Mouse (Mus musculus) A20 (cell line): ENCODE results near the gene 1700030K09Rik.

Experiments used
- DNase-seq: peaks from one replicate; pipeline ENCODE4 v3.0.0-alpha.2; 2011; ENCODE audit warnings: low read depth, low spot score

The 1700030K09Rik gene

DNA sequence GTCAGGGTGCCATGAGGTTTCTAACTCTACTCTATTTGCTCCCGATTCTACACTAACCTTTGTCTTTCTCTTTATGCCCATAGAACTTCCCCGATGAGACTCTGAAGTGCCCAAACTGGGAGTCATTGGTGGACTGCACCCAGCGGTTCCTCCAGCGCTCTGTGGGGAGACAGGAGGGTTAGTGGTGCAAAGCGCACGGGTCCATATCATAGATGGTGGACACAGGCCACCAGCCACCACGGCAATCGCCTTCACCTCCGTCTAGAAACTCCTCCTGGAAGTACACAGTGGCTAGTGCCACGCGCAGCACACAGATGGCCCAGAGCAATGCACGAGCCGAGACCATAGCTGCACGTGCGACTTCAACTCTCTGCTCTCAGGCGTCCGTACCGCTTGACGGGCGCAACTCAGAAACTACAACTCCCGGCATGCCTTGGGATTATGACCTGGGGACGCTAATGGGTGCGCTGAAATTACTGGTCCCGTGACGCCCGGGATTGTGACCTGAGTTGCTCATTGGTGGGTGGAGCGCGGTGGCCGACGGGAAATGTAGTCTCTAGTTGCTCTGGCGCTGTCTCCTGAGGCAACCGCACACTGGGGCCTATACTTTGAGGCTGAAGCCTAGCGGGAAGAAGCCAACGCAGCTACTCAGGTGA lies at the start of gene 1700030K09Rik, which contains the start of gene Calr3:
Gene 1700030K09Rik, plus strand, starts transcription at position 543 of the 656 bp plus-strand sequence.
Gene Calr3, minus strand, starts transcription at position 533 of the 656 bp plus-strand sequence.
- DNase-seq, result peak; percentile 97

DNA sequence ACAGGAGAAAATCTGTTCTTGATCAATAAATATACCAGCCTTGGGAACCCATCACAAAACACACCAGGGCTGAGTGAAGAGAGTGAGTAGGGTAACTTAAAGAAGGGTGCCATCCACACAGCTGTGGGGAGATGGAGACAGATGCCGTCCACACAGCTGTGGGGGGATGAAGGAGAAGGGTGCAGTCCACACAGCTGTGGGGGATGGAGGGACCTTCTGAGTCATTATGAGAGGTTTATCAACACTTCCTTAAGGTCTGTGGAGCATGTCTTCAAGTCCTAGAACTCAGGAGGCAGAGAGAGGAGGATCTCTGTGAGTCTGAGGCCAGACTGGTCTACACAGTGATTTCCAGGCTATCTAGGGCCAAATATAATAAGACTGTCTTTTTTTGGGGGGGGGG lies 42.3 kb upstream of the 1700030K09Rik start:
- DNase-seq, result peak; percentile 35

DNA sequence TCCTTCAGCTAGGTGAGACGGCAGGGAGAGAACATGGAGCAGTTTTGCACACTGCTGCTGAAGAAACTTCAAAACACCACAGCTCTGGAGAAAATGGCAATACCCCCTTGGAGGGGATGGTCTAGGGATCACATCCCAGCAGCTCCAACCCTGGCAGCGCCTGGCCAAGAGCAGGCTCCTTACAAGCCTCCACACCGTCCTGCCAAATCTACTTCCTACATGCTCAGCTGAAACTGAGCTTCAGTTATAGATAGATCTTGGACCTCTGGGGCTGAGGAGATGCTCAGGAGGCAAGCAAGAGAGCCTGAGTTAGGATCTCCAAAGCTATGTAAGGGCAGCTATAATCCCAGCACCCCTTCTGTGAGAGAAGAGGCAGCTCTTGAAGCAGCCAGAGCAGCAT lies 40.7 kb upstream of the 1700030K09Rik start:
- DNase-seq, result no peak

DNA sequence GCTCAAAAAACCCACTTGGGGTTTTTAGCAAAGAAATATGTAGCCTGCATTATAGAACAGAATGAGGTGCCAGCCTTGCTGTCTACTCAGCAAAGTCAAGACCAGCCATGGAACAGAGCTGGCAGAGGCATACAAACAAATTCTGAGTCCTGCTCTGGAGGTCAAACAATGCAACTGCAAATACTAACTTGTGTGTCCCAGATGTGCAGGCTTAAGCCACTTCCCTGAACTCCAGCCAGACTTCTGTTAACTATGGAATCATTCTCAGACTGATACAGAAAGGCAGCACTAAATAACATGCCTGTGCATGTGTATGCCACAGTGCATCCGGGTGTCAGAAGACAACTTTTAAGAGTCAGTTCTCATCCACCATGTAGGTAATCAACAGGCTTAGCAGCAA lies 35.8 kb upstream of the 1700030K09Rik start:
- no peak for DNase-seq

DNA sequence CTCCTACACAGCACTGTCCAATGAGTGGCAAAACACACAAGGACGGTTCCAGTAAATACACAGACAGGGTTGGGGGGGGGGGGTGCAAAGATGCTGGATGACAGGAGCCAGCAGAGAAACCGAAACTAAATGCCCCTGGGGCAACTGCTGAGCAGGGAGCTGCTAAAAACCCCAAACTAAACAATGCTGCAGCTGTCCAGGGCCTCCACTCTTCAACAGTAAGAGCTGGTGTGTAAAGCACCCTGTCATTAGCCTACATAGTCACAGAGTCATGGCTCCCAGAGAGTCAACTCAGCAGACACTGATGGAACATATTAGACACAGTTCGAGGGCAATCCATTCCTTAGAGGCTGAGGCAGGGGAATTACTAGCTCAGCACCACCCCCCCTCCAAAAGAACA lies 34.2 kb upstream of the 1700030K09Rik start:
- DNase-seq, result peak; percentile 38

DNA sequence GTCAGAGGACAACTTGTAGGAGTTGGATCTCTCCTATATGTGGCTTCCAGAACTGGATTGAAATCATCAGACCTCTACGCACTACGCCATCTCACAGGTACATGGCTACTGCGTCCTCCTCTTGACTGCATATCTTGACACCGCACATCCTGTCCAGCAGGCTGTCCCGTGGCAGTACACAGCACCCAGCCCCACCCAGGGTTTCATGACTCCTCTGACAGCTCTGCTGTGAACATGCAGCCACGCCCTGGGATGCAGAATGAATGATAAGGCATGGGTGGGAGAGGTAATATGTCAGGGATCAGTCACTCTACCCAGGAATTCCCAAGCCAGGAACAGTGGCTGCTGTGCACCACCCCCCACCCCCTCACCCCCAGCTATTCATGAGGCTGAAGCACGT lies 29.8 kb upstream of the 1700030K09Rik start:
- no peak for DNase-seq

DNA sequence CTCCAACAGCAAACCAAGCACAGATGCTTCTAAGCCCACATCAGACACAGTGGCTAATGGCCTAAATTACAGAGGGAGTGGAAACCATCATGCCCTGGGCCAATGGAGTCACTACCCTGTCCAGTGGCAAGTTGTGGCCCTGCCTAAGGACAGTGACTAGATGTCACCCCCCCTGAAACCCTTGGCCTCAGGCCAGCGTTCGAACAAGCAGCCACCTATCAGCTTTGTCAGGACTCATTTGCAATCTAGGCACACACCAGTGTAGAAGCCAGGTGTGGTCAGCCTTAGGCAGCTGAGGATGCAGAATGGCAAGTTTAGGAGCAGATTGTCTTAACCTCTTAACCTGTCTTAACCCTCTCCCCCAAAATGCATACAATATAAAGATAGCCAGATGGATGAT lies 28.4 kb upstream of the 1700030K09Rik start:
- no peak for DNase-seq

DNA sequence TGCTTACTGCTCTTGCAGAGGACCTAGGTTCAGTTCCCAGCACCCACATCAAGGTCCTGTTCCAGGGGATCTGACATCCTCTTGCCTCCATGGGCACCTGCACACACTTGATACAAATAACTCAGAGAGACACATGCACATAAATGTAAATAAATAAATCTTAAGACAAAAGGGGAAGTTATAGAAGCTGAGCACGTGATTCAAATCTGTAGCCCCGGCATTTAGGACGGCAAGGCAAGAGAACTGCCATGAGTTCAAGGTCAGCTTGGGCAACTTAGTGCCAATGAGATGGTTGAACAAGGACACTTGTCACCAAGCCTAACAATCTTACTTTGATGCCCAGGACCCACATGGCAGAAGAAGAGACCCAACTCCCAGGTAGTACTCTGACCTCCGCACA lies 25.6 kb upstream of the 1700030K09Rik start:
- DNase-seq, result no peak

DNA sequence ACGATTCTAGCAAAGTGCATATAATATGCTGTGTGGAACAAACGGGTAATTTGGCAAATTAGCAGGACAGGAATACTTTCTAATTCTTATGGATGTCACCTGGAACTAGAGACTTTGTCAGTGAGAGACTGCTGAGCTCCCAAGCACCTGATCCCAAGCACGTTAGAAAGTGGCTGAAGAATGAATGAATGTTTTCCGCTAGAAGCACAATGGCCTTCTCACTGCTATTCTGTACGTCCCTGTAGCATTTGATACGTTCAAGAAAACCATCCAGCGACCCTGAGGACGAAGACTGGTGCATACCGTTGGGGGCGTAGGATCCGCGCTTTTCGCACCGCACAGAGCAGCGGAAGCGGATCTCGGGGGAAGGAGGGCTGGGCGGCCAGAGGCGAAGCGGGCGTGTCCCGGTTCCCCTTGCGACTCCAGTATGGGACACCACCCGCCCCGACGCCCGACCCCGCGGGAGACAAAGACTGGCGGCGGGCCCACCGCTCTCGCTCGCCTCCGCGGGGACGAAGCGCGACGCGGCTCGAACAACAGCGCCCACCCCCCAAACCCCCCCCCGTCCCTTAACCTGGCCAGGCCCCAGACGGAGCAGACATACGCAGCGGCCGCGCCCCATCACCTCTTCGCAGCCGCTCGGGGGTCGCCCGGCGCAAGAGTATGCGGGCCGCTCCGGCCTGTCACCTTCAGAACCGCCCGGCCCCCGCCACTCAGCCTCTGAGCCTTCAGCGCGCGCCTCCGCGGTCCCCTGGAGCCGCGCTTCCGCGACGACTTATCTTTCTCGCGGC lies 22.9 kb upstream of the 1700030K09Rik start:
- peak; percentile 77 for DNase-seq

DNA sequence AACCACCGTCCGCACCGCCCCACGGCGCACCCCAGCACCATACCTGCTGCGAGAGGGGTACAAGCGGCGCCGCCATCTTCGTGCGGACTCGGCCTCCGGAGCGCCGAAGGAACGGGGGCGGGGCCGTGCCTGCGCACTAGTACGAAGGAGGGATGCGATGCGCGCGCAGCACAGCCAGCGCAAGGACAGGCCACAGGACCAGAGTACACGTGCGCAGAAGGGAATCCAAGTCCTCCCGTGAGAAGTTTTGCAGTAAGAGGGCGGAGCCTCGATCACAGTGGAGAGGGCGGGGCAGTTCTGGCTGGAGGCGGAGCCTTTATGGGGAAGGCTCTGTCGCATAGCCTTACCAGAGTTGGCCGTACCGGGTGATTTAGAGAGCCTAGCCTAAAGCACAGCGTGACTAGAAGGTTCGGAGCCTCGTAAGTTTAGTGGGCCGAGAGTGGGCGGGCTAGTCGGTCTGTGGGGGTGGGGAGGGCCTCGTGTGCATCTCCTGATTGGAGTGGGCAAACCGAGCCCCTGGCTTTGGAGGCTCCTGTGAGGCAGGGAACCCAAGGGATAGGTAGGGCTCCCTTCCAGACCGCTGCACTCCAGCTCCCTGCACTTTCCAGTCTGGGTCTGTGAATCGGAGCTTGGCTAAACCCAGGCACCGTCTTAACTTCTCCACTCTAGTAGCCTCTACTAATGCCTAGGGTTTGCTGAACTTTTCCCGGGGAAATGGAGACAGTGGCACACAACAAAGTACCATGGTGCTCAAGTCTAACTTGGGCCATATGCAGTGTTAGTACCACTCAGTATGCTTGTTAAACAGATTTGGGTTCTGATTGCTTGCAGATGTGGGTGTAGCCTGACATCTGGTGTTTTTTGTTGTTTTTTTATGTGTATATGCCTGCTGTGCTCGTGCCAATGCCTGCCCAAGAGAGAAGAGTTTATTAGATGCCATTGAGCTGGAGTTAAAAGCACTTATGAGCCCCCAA lies 22.0 kb upstream of the 1700030K09Rik start, which contains the start of gene Eps15l1:
Gene Eps15l1, minus strand, starts transcription at position 99 of the 974 bp plus-strand sequence.
- DNase-seq, result peak; percentile 99

DNA sequence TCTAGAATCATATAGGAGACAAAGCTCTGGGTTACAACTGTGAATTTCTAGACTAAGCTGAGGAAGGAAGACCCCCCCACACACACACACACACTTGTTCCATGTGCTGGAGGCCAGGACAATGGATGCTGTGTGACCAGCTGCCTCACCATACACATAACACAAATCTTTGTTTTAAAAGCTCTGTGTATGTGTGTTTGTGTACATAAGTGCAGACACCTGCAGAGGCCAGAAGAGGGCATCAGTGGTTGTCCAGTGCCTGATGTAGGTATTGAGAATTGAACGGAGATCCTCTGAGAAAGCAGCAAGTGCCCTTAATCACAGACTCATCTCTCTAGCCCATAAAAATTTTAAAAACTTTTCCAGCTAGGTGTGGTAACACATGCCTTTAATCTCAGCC lies 20.8 kb upstream of the 1700030K09Rik start:
- DNase-seq, result peak; percentile 60

DNA sequence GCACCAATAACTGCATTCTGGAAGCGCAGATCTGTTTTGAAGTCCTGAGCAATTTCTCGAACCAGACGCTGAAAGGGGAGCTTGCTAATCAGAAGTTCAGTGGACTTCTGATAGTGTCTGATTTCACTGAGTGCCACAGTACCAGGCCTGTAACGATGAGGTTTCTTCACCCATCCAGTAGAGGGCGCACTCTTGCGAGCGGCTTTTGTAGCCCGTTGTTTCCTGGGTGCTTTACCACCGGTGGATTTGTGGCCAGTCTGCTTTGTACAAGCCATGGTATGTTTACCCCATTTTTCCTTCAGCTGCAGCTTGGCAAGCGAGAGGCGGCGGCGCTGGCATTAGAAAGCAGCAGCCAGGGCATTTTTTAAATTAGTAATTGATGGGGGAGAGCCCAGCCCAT lies 14.0 kb upstream of the 1700030K09Rik start:
- peak; percentile 42 for DNase-seq

DNA sequence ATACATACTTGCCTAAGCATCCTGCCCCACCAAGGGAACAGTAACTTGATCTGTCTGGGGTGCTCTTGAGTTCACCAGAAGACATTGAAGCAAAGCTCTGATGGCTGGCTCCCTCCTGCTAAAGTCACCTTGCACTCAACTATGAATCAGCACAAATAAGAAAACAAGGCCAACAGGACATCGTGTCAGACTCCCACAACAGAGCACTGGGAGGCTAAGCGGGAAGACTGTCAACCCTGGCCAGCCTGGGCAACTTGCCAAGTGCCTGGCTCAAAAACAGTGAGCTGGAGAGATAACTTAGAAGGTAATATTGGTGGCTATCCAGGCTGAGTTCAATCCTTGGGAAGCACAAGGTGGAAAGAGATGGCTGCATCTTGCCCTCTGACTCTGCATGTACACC lies 8.7 kb upstream of the 1700030K09Rik start:
- no peak for DNase-seq

DNA sequence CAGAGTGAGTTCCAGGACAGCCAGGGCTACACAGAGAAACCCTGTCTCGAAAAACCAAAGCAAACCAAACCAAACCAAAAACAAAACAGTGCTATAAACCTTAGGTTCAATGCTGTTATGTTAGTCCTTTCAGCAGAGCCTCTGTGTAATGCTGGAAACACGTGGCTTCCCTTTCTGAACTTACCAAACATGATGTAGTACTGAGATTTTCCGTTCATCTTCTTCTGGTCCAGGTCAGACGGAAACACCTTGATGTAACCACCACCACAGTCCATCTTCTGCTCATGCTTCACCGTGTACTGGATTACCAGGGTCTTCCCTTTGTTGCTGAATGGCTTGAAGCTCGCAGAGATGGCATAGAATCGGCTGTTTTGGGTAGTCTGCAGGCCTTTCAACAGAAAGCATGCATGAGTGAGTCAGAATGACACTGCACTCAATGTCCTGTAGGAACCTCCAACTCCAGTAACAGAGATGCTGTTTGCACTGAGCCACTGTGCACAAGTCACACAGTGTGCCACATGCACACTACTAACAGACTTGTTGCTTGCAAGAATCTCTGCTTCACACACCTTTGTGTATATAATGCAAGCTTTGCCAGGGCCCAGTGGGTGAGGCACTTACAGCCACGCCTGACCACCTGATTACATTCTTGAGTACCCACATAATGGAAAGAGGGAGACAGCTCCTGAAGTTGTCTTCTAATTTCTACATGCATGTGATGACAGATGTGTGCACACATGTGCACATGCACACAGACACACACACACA lies 5.2 kb upstream of the 1700030K09Rik start:
- no peak for DNase-seq

DNA sequence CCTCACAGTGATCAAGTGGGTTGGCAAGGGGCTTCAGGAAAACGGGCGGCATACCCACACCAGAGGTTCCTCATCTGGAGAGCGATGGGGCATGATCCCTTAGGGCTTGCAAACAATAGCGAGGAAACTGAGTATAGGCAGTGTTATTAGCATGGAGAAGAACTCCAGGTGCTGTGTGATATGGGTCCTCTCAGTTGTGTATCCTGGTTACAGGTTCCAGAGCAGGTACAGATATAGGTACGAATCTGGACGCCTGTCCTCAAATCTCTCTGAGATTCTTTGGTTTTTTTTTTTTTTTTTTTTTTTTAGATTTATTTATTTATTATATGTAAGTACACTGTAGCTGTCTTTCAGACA lies 292 bp downstream of the 1700030K09Rik start:
- no peak for DNase-seq

DNA sequence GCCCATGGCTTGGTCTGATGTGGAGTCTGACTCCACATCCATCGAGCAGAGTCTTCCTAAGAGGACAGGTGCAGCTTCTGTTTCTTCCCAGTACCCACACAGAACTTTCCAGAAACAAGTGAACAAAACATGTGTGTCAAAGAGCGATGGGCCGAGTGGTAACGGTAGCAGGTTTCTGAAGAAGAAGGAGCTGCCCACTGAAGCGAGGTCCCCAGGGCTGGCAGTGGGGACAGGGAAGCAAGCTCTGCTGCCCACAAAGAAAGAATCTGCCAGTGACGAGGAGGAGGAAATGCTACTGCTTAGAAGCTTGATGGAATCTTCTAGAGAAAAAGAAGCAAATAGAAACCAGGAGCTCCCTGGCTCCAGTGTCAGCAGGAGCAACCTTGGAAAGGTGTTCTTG lies 1.4 kb downstream of the 1700030K09Rik start:
- DNase-seq, result no peak

DNA sequence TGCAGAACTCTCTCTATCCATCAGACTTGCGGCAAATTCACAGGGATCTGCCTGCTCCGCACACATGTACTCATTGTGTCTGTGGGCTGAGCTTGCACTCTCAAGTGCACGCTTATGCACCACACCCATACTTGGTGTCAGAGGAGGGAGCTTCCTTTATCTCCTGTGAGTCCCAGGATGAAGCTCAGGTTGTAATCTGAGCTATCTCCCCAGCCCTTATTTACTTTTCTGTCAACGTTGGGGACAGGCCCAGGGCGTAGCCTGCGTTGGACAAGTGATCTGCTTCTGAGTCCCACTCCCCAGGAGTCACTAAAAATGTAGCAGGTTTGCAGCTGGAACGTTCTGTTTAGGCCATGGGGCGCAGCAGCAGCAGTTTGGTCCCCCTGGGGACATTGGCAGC lies 7.8 kb downstream of the 1700030K09Rik start:
- DNase-seq, result no peak

DNA sequence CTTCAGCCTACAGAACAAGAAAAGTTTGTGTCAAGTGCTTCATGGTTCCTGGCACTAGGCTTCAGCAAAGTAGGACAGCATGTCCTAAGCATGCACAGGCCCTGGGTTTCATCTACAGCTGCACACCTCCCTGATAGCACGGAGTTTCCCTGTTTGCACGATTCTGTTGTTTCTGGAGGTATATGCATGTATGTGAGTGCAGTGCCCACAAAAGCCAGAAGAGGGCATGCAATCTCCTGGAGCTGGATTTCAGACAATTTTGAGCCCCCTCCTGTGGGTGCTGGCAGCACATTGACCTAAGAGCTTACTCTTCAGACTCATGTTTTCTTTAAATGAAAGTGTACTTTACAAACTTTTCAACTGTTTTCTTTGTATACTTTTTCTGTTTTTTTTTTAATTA lies 10.2 kb downstream of the 1700030K09Rik start:
- DNase-seq, result no peak

DNA sequence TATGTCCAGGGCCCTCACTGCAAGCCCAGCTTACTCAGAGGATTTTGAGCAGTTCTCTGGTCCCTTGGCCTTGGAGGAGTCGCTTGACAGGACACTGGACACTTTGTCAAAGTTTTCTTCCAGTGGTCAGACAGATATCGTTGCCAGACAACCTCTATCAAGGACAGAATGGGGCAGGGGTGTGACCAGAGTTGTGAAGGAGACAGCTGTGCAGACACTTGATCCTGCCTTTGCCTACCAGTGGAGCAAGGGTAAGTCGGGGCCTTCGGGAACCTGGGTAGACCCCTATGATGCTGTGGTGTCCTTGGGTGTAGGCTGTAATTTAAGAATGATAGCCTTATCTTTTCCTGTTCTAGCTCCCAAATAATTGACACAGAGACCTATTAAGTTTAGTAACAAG lies 11.6 kb downstream of the 1700030K09Rik start:
- no peak for DNase-seq

DNA sequence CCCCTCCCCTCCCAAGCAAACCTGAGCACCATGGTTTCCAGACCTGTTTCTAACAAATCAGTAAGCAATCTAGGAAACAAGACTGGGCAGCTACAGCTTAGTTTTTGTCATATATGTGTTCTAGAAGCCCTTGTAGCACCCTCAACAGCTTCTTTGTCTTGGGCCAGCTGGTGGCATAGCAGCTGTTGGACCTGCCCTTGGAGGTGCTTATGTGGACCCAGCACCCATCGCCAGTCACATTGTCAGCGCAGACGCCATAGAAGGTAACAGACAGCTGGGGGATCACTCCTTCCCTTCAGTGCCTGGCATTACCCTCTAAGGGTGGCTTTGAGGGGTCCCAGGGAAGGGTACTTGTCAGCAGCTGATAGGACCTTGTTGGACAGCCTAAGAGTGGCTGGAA lies 14.1 kb downstream of the 1700030K09Rik start:
- DNase-seq, result no peak

DNA sequence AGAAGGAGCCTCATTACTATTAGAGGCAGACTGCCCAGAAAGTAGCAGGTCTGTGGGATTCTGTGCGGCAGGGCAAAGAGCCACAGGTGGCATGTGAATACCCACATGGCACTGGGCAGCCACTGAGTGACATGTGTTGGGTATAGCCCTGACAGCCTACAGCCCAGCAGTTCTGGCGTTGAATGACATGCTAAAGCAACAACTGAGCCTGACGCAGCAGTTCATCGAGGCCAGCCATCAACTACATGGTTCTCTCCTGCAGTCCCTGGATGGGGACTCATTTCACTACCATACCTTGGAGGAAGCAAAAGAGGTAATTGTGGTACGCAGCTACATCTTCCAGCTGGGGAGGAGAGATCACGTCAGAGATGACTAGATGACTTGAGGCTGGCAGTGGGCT lies 14.8 kb downstream of the 1700030K09Rik start:
- DNase-seq, result no peak
